Mouse (Mus musculus) megakaryocyte, embryonic 14.5 days (primary cell): ENCODE measurements around the gene Jmjd6. TPM values are rescaled to one million over a fixed set of nuclear protein-coding genes. Genes with fewer than 3 reads are reported as not detected.

Experiments
- H3K27me3 ChIP-seq: replicated peaks from 2 replicates; pipeline ENCODE3; 2012; ENCODE audit warnings: inconsistent platforms
- H3K36me3 ChIP-seq: replicated peaks from 2 replicates; pipeline ENCODE3; 2012; ENCODE audit warnings: low read length, inconsistent platforms, mixed read lengths
- H3K4me1 ChIP-seq: 2 replicates; pipeline ENCODE4 v1.6.1; 2012; ENCODE audit warnings: inconsistent platforms
- H3K4me3 ChIP-seq: replicated peaks from 2 replicates; pipeline ENCODE3; 2012; ENCODE audit warnings: moderate library complexity, mild to moderate bottlenecking, inconsistent platforms
- H3K9me3 ChIP-seq: 2 replicates; pipeline ENCODE4 v1.6.1; 2012; ENCODE audit warnings: inconsistent platforms
- FLI1 ChIP-seq: IDR thresholded peaks from 2 replicates; pipeline ENCODE4 v1.6.1; 2012; ENCODE audit warnings: low read length, inconsistent platforms, mixed read lengths
- GATA1 ChIP-seq: IDR thresholded peaks from 3 replicates; pipeline ENCODE4 v1.6.1; 2012; ENCODE audit warnings: mixed read lengths, low read length, inconsistent platforms, borderline replicate concordance
- polyA plus RNA-seq: library from polyadenylated mRNA; stranded (reverse); fragments of >175 nt; gene quantifications from 2 replicates; pipeline ENCODE4 v1.2.3, GENCODE M21; 2012; ENCODE audit warnings: low replicate concordance; ENCODE audit not compliant: insufficient read depth

Gene Jmjd6
- polyA plus RNA-seq, 1 experiment, result 63.2 TPM

- TF ChIP-seq FLI1 (no peak), GATA1 (no peak)
- H3K4me1 ChIP-seq, result peaks cover 45% of the 10 kb centered on the region
These were observed 26.4 kb upstream of the Jmjd6 start for GRCm38 (mm10) chr11:116869641-116870040.

GRCm38 (mm10) chr11:116869223-116869622 is 26.0 kb upstream of the Jmjd6 start:
- H3K4me1 ChIP-seq, result peaks cover 45% of the 10 kb centered on the region
- H3K36me3 ChIP-seq, result peaks cover 64% of the 10 kb centered on the region
- no peaks in the 10 kb centered on the region for H3K27me3 ChIP-seq
- no peaks in the 10 kb centered on the region for H3K9me3 ChIP-seq
- TF ChIP-seq FLI1 (no peak), GATA1 (no peak)
- peak overlapping the region; percentile 48 for H3K4me3 ChIP-seq

More at GRCm38 (mm10) chr11:116869641-116870040, 26.4 kb upstream of the Jmjd6 start:
- Histone ChIP-seq H3K27me3 (no peaks in the 10 kb centered on the region), H3K4me3 (peak overlapping the region; percentile 42), H3K9me3 (no peaks in the 10 kb centered on the region), H3K36me3 (peaks cover 64% of the 10 kb centered on the region)

- peaks cover 45% of the 10 kb centered on the region for H3K4me1 ChIP-seq
- H3K9me3 ChIP-seq, result no peaks in the 10 kb centered on the region
These were observed 24.9 kb upstream of the Jmjd6 start for GRCm38 (mm10) chr11:116868129-116868528.

GRCm38 (mm10) chr11:116865945-116866585 is 22.8 kb upstream of the Jmjd6 start:
- TF ChIP-seq GATA1, result no peak
- no peak for TF ChIP-seq FLI1
- H3K27me3 ChIP-seq, result no peaks in the 10 kb centered on the region
- H3K36me3 ChIP-seq, result peaks cover 62% of the 10 kb centered on the region
- no peaks in the 10 kb centered on the region for H3K9me3 ChIP-seq
- H3K4me1 ChIP-seq, result peaks cover 46% of the 10 kb centered on the region
- H3K4me3 ChIP-seq, result no peak overlapping the region

More at GRCm38 (mm10) chr11:116868129-116868528, 24.9 kb upstream of the Jmjd6 start:
- peaks cover 62% of the 10 kb centered on the region for H3K36me3 ChIP-seq
- no peak overlapping the region for H3K4me3 ChIP-seq
- TF ChIP-seq GATA1, result no peak
- no peak for TF ChIP-seq FLI1
- H3K27me3 ChIP-seq, result no peaks in the 10 kb centered on the region

GRCm38 (mm10) chr11:116864444-116864843 is 21.2 kb upstream of the Jmjd6 start:
- TF ChIP-seq GATA1 (no peak), FLI1 (no peak)
- H3K4me1 ChIP-seq, result peaks cover 30% of the 10 kb centered on the region
- H3K9me3 ChIP-seq, result no peaks in the 10 kb centered on the region
- H3K36me3 ChIP-seq, result peaks cover 72% of the 10 kb centered on the region
- no peak overlapping the region for H3K4me3 ChIP-seq
- H3K27me3 ChIP-seq, result no peaks in the 10 kb centered on the region

- TF ChIP-seq GATA1 (no peak), FLI1 (no peak)
- H3K36me3 ChIP-seq, result peaks cover 59% of the 10 kb centered on the region
These were observed 14.1 kb upstream of the Jmjd6 start for GRCm38 (mm10) chr11:116857183-116857850.

GRCm38 (mm10) chr11:116854279-116854678 is 11.0 kb upstream of the Jmjd6 start:
- Histone ChIP-seq H3K27me3 (no peaks in the 10 kb centered on the region), H3K4me1 (peaks cover 22% of the 10 kb centered on the region; the same call in 1 of the 2 replicates), H3K4me3 (peak overlapping the region; percentile 100), H3K36me3 (peaks cover 49% of the 10 kb centered on the region), H3K9me3 (no peaks in the 10 kb centered on the region)
- TF ChIP-seq FLI1 (no peak), GATA1 (no peak)

More at GRCm38 (mm10) chr11:116857183-116857850, 14.1 kb upstream of the Jmjd6 start:
- H3K4me3 ChIP-seq, result no peak overlapping the region
- no peaks in the 10 kb centered on the region for H3K9me3 ChIP-seq
- H3K4me1 ChIP-seq, result peaks cover 23% of the 10 kb centered on the region; the same call in 1 of the 2 replicates
- H3K27me3 ChIP-seq, result no peaks in the 10 kb centered on the region

GRCm38 (mm10) chr11:116853512-116853928 is 10.3 kb upstream of the Jmjd6 start:
- peaks cover 49% of the 10 kb centered on the region for H3K36me3 ChIP-seq
- TF ChIP-seq FLI1 (no peak), GATA1 (no peak)
- no peaks in the 10 kb centered on the region for H3K9me3 ChIP-seq
- H3K4me1 ChIP-seq, result peaks cover 25% of the 10 kb centered on the region; the same call in 1 of the 2 replicates
- peak overlapping the region; percentile 100 for H3K4me3 ChIP-seq
- no peaks in the 10 kb centered on the region for H3K27me3 ChIP-seq

- Histone ChIP-seq H3K9me3 (no peaks in the 10 kb centered on the region), H3K27me3 (no peaks in the 10 kb centered on the region), H3K4me3 (peak within 1 kb of the TSS; percentile 100), H3K36me3 (peaks cover 50% of the 10 kb centered on the region), H3K4me1 (peaks cover 30% of the 10 kb centered on the region)
- TF ChIP-seq GATA1 (no peak), FLI1 (no peak)
These were observed 9.8 kb upstream of the Jmjd6 start, which contains the start of gene Srsf2 for GRCm38 (mm10) chr11:116852891-116853511. Srsf2 (minus strand) TSS chr11:116853094.
